Mouse (Mus musculus) embryonic facial prominence, embryonic 13.5 days (tissue): Measurements from ENCODE around the gene Iscu. TPM values are rescaled to one million over a fixed set of nuclear protein-coding genes. Genes with fewer than 3 reads are reported as not detected.
A peak's percentile ranks its signal among the peaks of the same experiment; 100 is the strongest.

Experiments
- ATAC-seq: fragments of 200-750 bp; cut with Nextera tagmentation; 2 replicates; pipeline ENCODE4 v1.8.0; 2017; ENCODE audit warnings: low read depth; ENCODE audit not compliant: insufficient number of reproducible peaks, insufficient read depth, low FRiP score, low TSS enrichment
- H3K27ac ChIP-seq: fragments of 300-500 bp; sonication (generic); 2 replicates; pipeline ENCODE4 v1.5.1; 2015; ENCODE audit warnings: moderate library complexity, mild to moderate bottlenecking, inconsistent platforms
- H3K27me3 ChIP-seq: fragments of 300-500 bp; sonication (generic); 2 replicates; pipeline ENCODE4 v1.6.1; 2015; ENCODE audit warnings: mild to moderate bottlenecking, inconsistent platforms
- H3K36me3 ChIP-seq: fragments of 300-500 bp; sonication (generic); 2 replicates; pipeline ENCODE4 v1.6.1; 2015; ENCODE audit warnings: mild to moderate bottlenecking, inconsistent platforms
- H3K4me1 ChIP-seq: fragments of 300-500 bp; sonication (generic); 2 replicates; pipeline ENCODE4 v1.6.1; 2015; ENCODE audit warnings: inconsistent platforms
- H3K4me2 ChIP-seq: fragments of 300-500 bp; sonication (generic); 2 replicates; pipeline ENCODE4 v1.6.1; 2015; ENCODE audit warnings: moderate library complexity, mild to moderate bottlenecking, inconsistent platforms
- H3K4me3 ChIP-seq: fragments of 300-500 bp; sonication (generic); 2 replicates; pipeline ENCODE4 v1.5.1; 2015; ENCODE audit warnings: mild to moderate bottlenecking, inconsistent platforms
- H3K9ac ChIP-seq: fragments of 300-500 bp; sonication (generic); 2 replicates; pipeline ENCODE4 v1.6.1; 2015; ENCODE audit warnings: mild to moderate bottlenecking, inconsistent platforms
- H3K9me3 ChIP-seq: fragments of 300-500 bp; sonication (generic); 2 replicates; pipeline ENCODE4 v1.6.1; 2016; ENCODE audit warnings: inconsistent platforms
- WGBS: fragments of 180-500 bp; shearing (Covaris S2); methylation state at CpG from one replicate; pipeline ENCODE4 v1.1.7; 2015; ENCODE audit warnings: mixed read lengths; 5-methylcytosine and 5-hydroxymethylcytosine counted together
- polyA plus RNA-seq: library from polyadenylated mRNA; unstranded; fragments of >200 nt; fragmentation: Nextera tagmentation; extraction: Ambion mirVana; gene quantifications from 2 replicates; pipeline ENCODE4 v1.2.1, GENCODE M21; 2015

The Iscu gene
- polyA plus RNA-seq, 1 experiment from 2014 or later: 101 TPM

DNA sequence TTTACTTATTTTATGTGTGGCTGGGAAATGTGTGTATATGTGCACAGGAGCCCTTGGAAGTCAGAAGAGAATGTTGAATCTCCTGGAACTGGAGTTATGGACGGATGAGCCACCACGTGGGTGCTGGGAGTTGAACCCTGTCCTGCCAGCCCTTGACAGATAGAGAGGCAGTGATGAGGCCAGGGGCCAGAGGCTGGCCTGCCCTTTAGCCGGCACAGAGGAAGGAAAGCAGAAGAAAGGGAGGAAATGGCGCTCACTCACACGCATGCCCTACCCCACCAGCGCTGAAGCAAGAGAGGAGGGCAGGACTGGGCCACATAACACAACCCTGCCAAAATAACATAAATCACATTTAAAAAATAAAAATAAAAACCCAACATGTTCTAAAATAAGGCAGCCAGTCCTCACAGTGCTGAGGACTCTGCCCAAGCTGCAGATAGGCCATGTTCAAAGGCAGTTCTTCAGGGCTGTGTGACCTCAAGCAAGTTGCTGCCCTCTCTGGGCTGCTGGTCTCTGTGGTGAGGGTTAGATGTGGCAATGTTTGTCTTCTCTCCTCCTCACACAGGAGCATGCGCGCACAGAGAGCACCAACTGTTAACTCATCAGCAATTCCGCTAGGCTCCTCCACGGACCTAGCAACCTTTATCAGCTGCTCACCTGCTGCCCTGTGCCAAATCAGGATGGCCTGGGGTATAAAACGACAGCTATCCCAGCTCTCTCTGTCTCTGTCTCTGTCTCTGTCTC, 18.1 kb downstream of the Iscu start:
- H3K9me3 ChIP-seq: no peaks in the 10 kb centered on the region
- H3K36me3 ChIP-seq: peaks cover 30% of the 10 kb centered on the region
- no peak overlapping the region for H3K4me3 ChIP-seq
- 74% methylated on average over 11 of the region's 11 CpGs for WGBS
- peak overlapping the region; percentile 89 for H3K27ac ChIP-seq
- no peak overlapping the region for H3K4me2 ChIP-seq
- H3K9ac ChIP-seq: no peak overlapping the region
- peaks cover 71% of the 10 kb centered on the region for H3K4me1 ChIP-seq
- no peaks in the 10 kb centered on the region for H3K27me3 ChIP-seq
- no peak for ATAC-seq

- Histone ChIP-seq H3K27ac (0 out of 2 replicates have a peak overlapping the region, but pooled peaks have one; percentile 2), H3K4me1 (peaks cover 79% of the 10 kb centered on the region), H3K4me2 (no peak overlapping the region), H3K27me3 (no peaks in the 10 kb centered on the region), H3K9ac (no peak overlapping the region), H3K36me3 (peaks cover 34% of the 10 kb centered on the region), H3K9me3 (no peaks in the 10 kb centered on the region), H3K4me3 (no peak overlapping the region)
- ATAC-seq: no peak
- 87% methylated on average over 16 of the region's 16 CpGs for WGBS
These were observed 18.9 kb downstream of the Iscu start for GRCm38 (mm10) chr5:113791197-113792095.

DNA sequence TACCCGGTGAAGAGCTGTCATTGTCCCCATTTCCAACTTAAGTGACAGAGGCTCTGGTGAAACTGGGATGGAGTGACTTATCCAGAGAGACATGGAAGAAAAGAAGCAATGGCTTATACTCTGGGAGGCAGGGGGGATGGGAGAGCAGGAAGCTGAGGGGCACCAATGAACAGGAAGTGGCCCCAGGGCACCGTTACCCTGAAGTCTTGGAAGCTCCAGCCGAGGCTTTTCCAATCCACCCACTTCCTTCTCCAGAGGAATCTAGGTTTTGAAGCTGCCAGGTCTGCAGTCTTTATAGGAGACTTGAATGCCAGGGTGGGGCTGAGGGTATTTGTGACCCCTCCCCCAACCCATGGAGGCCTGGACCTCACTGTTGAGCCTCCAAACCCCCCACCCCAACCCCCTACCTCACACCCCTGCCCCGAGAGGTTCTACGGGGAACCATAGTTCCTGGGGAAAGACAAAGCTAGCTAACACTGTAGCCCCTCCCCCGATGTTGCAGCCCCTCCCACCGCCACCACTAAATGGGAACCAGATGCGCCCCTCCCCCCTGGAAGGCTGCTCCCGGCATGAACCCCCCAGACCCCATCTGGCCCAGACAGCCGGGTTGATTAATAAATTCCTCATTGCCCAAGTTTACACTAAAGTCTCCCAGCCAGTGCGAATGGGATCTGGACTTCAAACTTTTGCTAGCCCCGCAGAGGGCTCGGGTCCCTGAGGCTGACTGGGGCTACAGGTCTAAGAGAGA, 24.0 kb downstream of the Iscu start:
- H3K4me3 ChIP-seq: peak overlapping the region; percentile 60
- H3K27ac ChIP-seq: peak overlapping the region; percentile 92
- WGBS: 4% methylated on average over 13 of the region's 13 CpGs
- peak overlapping the region; percentile 76 for H3K9ac ChIP-seq
- ATAC-seq: peak; percentile 32; the same call in 1 of the 2 replicates
- no peaks in the 10 kb centered on the region for H3K27me3 ChIP-seq
- peaks cover 34% of the 10 kb centered on the region for H3K36me3 ChIP-seq
- H3K4me2 ChIP-seq: peak overlapping the region; percentile 72
- H3K4me1 ChIP-seq: peaks cover 84% of the 10 kb centered on the region
- no peaks in the 10 kb centered on the region for H3K9me3 ChIP-seq

- Histone ChIP-seq H3K27me3 (no peaks in the 10 kb centered on the region), H3K36me3 (peaks cover 34% of the 10 kb centered on the region), H3K9me3 (no peaks in the 10 kb centered on the region), H3K9ac (peak overlapping the region; percentile 76), H3K4me3 (peak overlapping the region; percentile 60), H3K4me2 (peak overlapping the region; percentile 72), H3K4me1 (peaks cover 78% of the 10 kb centered on the region), H3K27ac (peak overlapping the region; percentile 92)
- WGBS: 6% methylated on average over 19 of the region's 19 CpGs
- no peak for ATAC-seq
These were observed 24.8 kb downstream of the Iscu start for GRCm38 (mm10) chr5:113797149-113797882.

DNA sequence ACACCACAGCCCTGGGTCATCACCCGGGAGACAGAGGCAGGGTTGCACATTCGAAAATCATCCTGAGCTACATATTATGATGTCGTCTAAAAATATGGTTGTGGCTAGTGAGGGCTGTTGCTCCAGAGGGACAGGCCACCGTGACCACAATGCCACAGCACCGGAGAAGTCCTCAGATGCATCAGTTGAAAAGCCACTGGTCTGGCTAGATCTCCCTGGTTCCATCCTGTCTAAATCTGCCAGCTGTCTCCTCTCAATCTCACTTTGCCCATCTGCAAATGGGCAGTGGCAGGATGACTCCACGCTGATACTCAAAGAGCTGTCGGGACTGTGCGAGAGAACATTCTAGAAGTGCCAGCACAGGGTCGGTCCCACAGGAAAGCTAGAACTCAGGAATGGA, 26.0 kb downstream of the Iscu start:
- Histone ChIP-seq H3K4me2 (peak overlapping the region; percentile 72), H3K9me3 (no peaks in the 10 kb centered on the region), H3K36me3 (peaks cover 25% of the 10 kb centered on the region), H3K4me3 (peak overlapping the region; percentile 60), H3K27ac (peak overlapping the region; percentile 92; the same call in 1 of the 2 replicates), H3K9ac (peak overlapping the region; percentile 76), H3K4me1 (peaks cover 74% of the 10 kb centered on the region), H3K27me3 (no peaks in the 10 kb centered on the region)
- ATAC-seq: no peak
- 42% methylated on average over 9 of the region's 9 CpGs for WGBS

GRCm38 (mm10) chr5:113799691-113800090, 27.1 kb downstream of the Iscu start:
- Histone ChIP-seq H3K27me3 (no peaks in the 10 kb centered on the region), H3K9me3 (no peaks in the 10 kb centered on the region), H3K4me1 (peaks cover 74% of the 10 kb centered on the region), H3K36me3 (peaks cover 13% of the 10 kb centered on the region), H3K27ac (peak overlapping the region; percentile 94), H3K4me2 (peak overlapping the region; percentile 72), H3K4me3 (peak overlapping the region; percentile 60), H3K9ac (peak overlapping the region; percentile 76)
- ATAC-seq: no peak
- WGBS: 11% methylated on average over 5 of the region's 5 CpGs

DNA sequence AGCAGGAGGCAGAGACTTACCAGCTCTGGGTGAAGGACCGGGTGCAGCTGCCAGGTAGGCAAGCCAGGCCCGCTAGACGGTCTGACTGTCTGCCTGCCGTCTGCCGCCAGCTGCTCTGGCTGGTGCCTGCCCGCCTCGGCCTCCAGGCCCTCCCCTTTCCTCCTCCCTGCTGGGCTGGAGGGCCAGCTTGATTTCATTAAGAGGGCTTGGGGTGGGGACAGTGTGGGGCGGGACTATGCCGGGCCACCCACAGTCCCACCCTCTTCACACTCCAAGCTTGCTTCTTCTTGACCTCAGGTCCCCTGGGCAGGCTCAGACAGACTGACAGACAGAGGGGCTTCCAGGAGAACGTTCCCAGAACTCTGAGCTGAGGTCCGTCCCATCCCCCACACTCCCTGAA, 27.7 kb downstream of the Iscu start, which contains the start of gene Tmem119:
TSS of gene Tmem119 (minus strand) at position 237 of the 400 bp plus-strand sequence.
- H3K9me3 ChIP-seq: no peaks in the 10 kb centered on the region
- H3K9ac ChIP-seq: peak within 1 kb of the TSS; percentile 76
- ATAC-seq: peak; percentile 72
- WGBS: 0% methylated on average over 11 of the region's 11 CpGs
- H3K4me2 ChIP-seq: peak within 1 kb of the TSS; percentile 72
- peak within 1 kb of the TSS; percentile 60 for H3K4me3 ChIP-seq
- peaks cover 8% of the 10 kb centered on the region; the same call in 1 of the 2 replicates for H3K36me3 ChIP-seq
- H3K27me3 ChIP-seq: no peaks in the 10 kb centered on the region
- H3K4me1 ChIP-seq: peaks cover 75% of the 10 kb centered on the region
- peak within 1 kb of the TSS; percentile 94 for H3K27ac ChIP-seq

DNA sequence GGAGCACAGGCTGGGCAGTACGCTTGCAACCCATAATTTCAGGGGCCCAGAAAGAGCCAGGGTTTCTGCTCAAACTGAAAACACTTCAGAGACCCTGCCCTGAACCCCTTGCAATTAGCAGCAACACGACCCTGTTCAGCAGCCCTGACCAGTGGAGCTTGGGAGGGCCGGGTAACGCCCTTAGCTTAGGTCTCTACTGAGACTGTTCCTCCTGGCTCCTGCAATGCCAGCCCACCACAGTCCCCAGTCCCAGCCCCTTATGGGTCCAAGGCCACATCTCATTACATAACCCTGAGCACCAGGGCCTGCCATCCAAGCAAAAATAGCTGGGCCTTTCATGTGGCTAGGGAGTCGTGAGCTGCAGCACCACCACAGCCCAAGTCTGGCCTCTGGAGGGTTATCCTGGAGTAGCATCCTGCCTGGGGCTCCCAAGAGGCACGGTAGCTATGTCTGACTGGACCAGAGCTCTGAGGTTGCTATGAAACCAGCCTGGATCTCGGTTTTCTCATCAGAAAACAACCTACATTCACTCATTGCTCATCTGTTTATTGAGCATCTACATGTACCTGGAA, 31.9 kb downstream of the Iscu start:
- H3K9me3 ChIP-seq: no peaks in the 10 kb centered on the region
- WGBS: 35% methylated on average over 7 of the region's 7 CpGs
- H3K27me3 ChIP-seq: no peaks in the 10 kb centered on the region
- peak; percentile 22; the same call in 1 of the 2 replicates for ATAC-seq
- no peak overlapping the region for H3K4me3 ChIP-seq
- no peak overlapping the region for H3K4me2 ChIP-seq
- H3K9ac ChIP-seq: no peak overlapping the region
- H3K4me1 ChIP-seq: peaks cover 58% of the 10 kb centered on the region
- H3K27ac ChIP-seq: peak overlapping the region; percentile 64; the same call in 1 of the 2 replicates
- H3K36me3 ChIP-seq: no peaks in the 10 kb centered on the region

DNA sequence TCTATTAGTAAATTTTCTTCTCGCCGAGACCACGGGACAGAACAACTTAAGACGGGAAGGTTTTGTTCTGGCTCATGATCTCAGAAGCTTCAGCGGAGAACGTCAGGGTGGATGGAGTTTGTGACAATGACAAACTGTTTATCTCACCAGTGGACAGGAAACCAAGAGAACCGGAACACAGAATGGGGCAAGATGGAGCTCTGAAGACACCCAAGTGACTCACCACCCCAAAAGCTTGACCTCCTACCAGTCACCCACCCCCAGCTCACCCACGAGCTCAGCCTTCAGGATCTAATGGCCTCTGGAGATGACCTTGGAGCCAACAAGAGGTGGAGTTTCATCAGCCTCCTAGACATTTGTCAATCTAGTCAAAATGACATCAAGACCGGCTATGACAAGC, 32.8 kb downstream of the Iscu start:
- 0 out of 2 replicates have a peak overlapping the region, but pooled peaks have one; percentile 64 for H3K27ac ChIP-seq

GRCm38 (mm10) chr5:113806414-113806813, 33.9 kb downstream of the Iscu start:
- Histone ChIP-seq H3K4me3 (no peak overlapping the region), H3K36me3 (no peaks in the 10 kb centered on the region), H3K4me1 (peaks cover 44% of the 10 kb centered on the region), H3K27ac (no peak overlapping the region), H3K9me3 (peaks cover 5% of the 10 kb centered on the region), H3K9ac (no peak overlapping the region), H3K4me2 (no peak overlapping the region), H3K27me3 (no peaks in the 10 kb centered on the region)
- WGBS: 34% methylated on average over 10 of the region's 10 CpGs
- no peak for ATAC-seq

More for the DNA sequence above, 32.8 kb downstream of the Iscu start:
- Histone ChIP-seq H3K4me3 (no peak overlapping the region), H3K9ac (no peak overlapping the region), H3K36me3 (no peaks in the 10 kb centered on the region), H3K4me1 (peaks cover 51% of the 10 kb centered on the region), H3K9me3 (no peaks in the 10 kb centered on the region), H3K4me2 (no peak overlapping the region), H3K27me3 (no peaks in the 10 kb centered on the region)
- no peak for ATAC-seq
- 70% methylated on average over 9 of the region's 9 CpGs for WGBS
